In genomic region chr11:96353522-96353841, GRCm38 (mm10) we compare ENCODE assay signal across 8 mouse cellular contexts. TPM values are rescaled to one million over a fixed set of nuclear protein-coding genes. Genes with fewer than 3 reads are reported as not detected.
DNase-seq lines count a peak whose midpoint lies in the region; ATAC-seq and TF ChIP-seq lines count a peak whose summit lies in the region.

No protein-coding gene starts in this region.

- H3K9me3 ChIP-seq in midbrain, embryonic 14.5 days (ENCODE audit: control insufficient read depth, low read length): no peaks in the 10 kb centered on the region
- no peaks in the 10 kb centered on the region for H3K9me3 ChIP-seq in midbrain, embryonic 13.5 days
- H3K9me3 ChIP-seq in intestine, embryonic 15.5 days: no peaks in the 10 kb centered on the region
- no peaks in the 10 kb centered on the region for H3K9me3 ChIP-seq in stomach, embryonic 14.5 days (ENCODE audit: control insufficient read depth, low read depth, low read length)

- H3K27ac ChIP-seq in heart, adult 2 months: peak overlapping the region; percentile 75
- H3K27ac ChIP-seq in midbrain, embryonic 14.5 days (replicated peaks; ENCODE audit: low read depth, low read length): no peak overlapping the region
- no peak overlapping the region for H3K27ac ChIP-seq in midbrain, embryonic 13.5 days
- H3K27ac ChIP-seq in intestine, embryonic 15.5 days: peak overlapping the region; percentile 94
- peak overlapping the region; percentile 100 for H3K27ac ChIP-seq in stomach, embryonic 14.5 days (ENCODE audit: low read length)
- H3K27ac ChIP-seq in thymus, adult 2 months (ENCODE audit: control insufficient read depth, insufficient read depth, low read length): no peak overlapping the region

- peaks cover 9% of the 10 kb centered on the region; the same call in 1 of the 2 replicates for H3K27me3 ChIP-seq in heart, adult 2 months (ENCODE audit: control insufficient read depth, insufficient read depth, low read length)
- peaks cover 94% of the 10 kb centered on the region for H3K27me3 ChIP-seq in midbrain, embryonic 14.5 days (ENCODE audit: control insufficient read depth, insufficient read depth, low read length)
- peaks cover 96% of the 10 kb centered on the region for H3K27me3 ChIP-seq in midbrain, embryonic 13.5 days
- H3K27me3 ChIP-seq in intestine, embryonic 15.5 days (replicated peaks): no peaks in the 10 kb centered on the region; the same call in 1 of the 2 replicates
- no peaks in the 10 kb centered on the region for H3K27me3 ChIP-seq in stomach, embryonic 14.5 days (ENCODE audit: control insufficient read depth, insufficient read depth, low read length)
- H3K27me3 ChIP-seq in thymus, adult 2 months (ENCODE audit: control insufficient read depth, insufficient read depth, low read length): peaks cover 26% of the 10 kb centered on the region

- H3K9ac ChIP-seq in heart, adult 2 months (ENCODE audit: low read depth, low read length): peak overlapping the region; percentile 53
- no peak overlapping the region for H3K9ac ChIP-seq in midbrain, embryonic 14.5 days (replicated peaks; ENCODE audit: low read length)
- H3K9ac ChIP-seq in midbrain, embryonic 13.5 days (replicated peaks): no peak overlapping the region
- H3K9ac ChIP-seq in intestine, embryonic 15.5 days: peak overlapping the region; percentile 84
- H3K9ac ChIP-seq in stomach, embryonic 14.5 days (replicated peaks; ENCODE audit: low read depth, low read length): peak overlapping the region; percentile 99

- no peaks in the 10 kb centered on the region for H3K4me1 ChIP-seq in heart, adult 2 months (ENCODE audit: control insufficient read depth, insufficient read depth, low read length)
- no peaks in the 10 kb centered on the region for H3K4me1 ChIP-seq in midbrain, embryonic 14.5 days (ENCODE audit: control insufficient read depth, insufficient read depth, low read length)
- peaks cover 10% of the 10 kb centered on the region; the same call in 1 of the 2 replicates for H3K4me1 ChIP-seq in midbrain, embryonic 13.5 days (replicated peaks)
- H3K4me1 ChIP-seq in intestine, embryonic 15.5 days (replicated peaks): peaks cover 25% of the 10 kb centered on the region
- peaks cover 25% of the 10 kb centered on the region for H3K4me1 ChIP-seq in stomach, embryonic 14.5 days (ENCODE audit: control insufficient read depth, insufficient read depth, low read length)
- H3K4me1 ChIP-seq in thymus, adult 2 months (replicated peaks; ENCODE audit: control insufficient read depth, insufficient read depth, low read length): no peaks in the 10 kb centered on the region

- no peak for DNase-seq in heart, adult 2 months
- no peak for DNase-seq in heart, adult 8-10 months (ENCODE audit: low spot score)
- DNase-seq in midbrain, embryonic 14.5 days: peak; percentile 58
- DNase-seq in embryo, embryonic 9.5 days (ENCODE audit: extremely low spot score): no peak
- DNase-seq in thymus, adult 2 months: no peak

- no peak for TF ChIP-seq EP300 in heart, adult 2 months (IDR thresholded peaks at IDR 0.05; ENCODE audit: insufficient read depth, low read depth, low read length)

- no peak overlapping the region for H3K4me2 ChIP-seq in midbrain, embryonic 14.5 days (ENCODE audit: low read length)
- H3K4me2 ChIP-seq in midbrain, embryonic 13.5 days (replicated peaks): no peak overlapping the region
- H3K4me2 ChIP-seq in intestine, embryonic 15.5 days (replicated peaks): peak overlapping the region; percentile 85
- peak overlapping the region; percentile 86 for H3K4me2 ChIP-seq in stomach, embryonic 14.5 days (replicated peaks; ENCODE audit: low read depth, low read length)

- no peak for TF ChIP-seq POLR2A in heart, adult 2 months (IDR thresholded peaks at IDR 0.05; ENCODE audit: insufficient read depth, low read depth, low read length)
- TF ChIP-seq POLR2A in thymus, adult 2 months (IDR thresholded peaks at IDR 0.05; ENCODE audit: control insufficient read depth, extremely low read depth, insufficient read depth, low read length, poor library complexity): no peak

- TF ChIP-seq CTCF in heart, adult 2 months (IDR thresholded peaks at IDR 0.05): no peak
- TF ChIP-seq CTCF in thymus, adult 2 months (IDR thresholded peaks at IDR 0.05; ENCODE audit: borderline replicate concordance, control insufficient read depth, extremely low read depth, insufficient read depth, low read length, poor library complexity): no peak

- intact Hi-C loops in heart, adult 2 months (cut with DNase I): loop anchor here (2.0 to 5.0 kb wide), 2 partner anchors 39 to 54 kb away; no protein-coding TSS in a partner anchor

- 7% methylated on average over 14 of the region's 14 CpGs for WGBS in heart, adult 2 months
- under 1% methylated on average over 14 of the region's 14 CpGs for WGBS in midbrain, embryonic 14.5 days
- under 1% methylated on average over 14 of the region's 14 CpGs for WGBS in midbrain, embryonic 13.5 days
- WGBS in intestine, embryonic 15.5 days: 6% methylated on average over 14 of the region's 14 CpGs
- 3% methylated on average over 14 of the region's 14 CpGs for WGBS in stomach, embryonic 14.5 days
- 24% methylated on average over 14 of the region's 14 CpGs for WGBS in thymus, adult 2 months

- ATAC-seq in midbrain, embryonic 14.5 days (ENCODE audit: low FRiP score, low TSS enrichment): no peak
- ATAC-seq in midbrain, embryonic 13.5 days: no peak
- no peak for ATAC-seq in intestine, embryonic 15.5 days
- ATAC-seq in stomach, embryonic 14.5 days (ENCODE audit: insufficient number of reproducible peaks, insufficient read depth, low FRiP score, low read depth): no peak

- peak overlapping the region; percentile 46 for H3K4me3 ChIP-seq in heart, adult 2 months
- no peak overlapping the region for H3K4me3 ChIP-seq in midbrain, embryonic 14.5 days (replicated peaks; ENCODE audit: low read depth, low read length)
- H3K4me3 ChIP-seq in midbrain, embryonic 13.5 days (replicated peaks): no peak overlapping the region
- H3K4me3 ChIP-seq in intestine, embryonic 15.5 days (replicated peaks): peak overlapping the region; percentile 66
- H3K4me3 ChIP-seq in stomach, embryonic 14.5 days (ENCODE audit: low read depth, low read length): peak overlapping the region; percentile 79
- no peak overlapping the region for H3K4me3 ChIP-seq in thymus, adult 2 months (ENCODE audit: control insufficient read depth, insufficient read depth, low read length)

- H3K79me2 ChIP-seq in heart, adult 2 months (replicated peaks; ENCODE audit: control insufficient read depth, insufficient read depth, low read length): no peaks in the 10 kb centered on the region

- H3K36me3 ChIP-seq in heart, adult 2 months (ENCODE audit: control insufficient read depth, insufficient read depth, low read length): no peaks in the 10 kb centered on the region
- H3K36me3 ChIP-seq in midbrain, embryonic 14.5 days (ENCODE audit: control insufficient read depth, insufficient read depth, low read length): no peaks in the 10 kb centered on the region
- no peaks in the 10 kb centered on the region for H3K36me3 ChIP-seq in midbrain, embryonic 13.5 days
- H3K36me3 ChIP-seq in intestine, embryonic 15.5 days: no peaks in the 10 kb centered on the region
- H3K36me3 ChIP-seq in stomach, embryonic 14.5 days (ENCODE audit: control insufficient read depth, insufficient read depth, low read length): 0 out of 2 replicates have a peak, but pooled peaks cover 5% of the 10 kb centered on the region
- no peaks in the 10 kb centered on the region for H3K36me3 ChIP-seq in thymus, adult 2 months (ENCODE audit: control insufficient read depth, insufficient read depth, low read length)

RNA-seq across cellular contexts. Expression of gene Hoxb2, which starts 3.2 kb away (rescaled TPM):
- under 1 TPM; 0.23 to 0.68 TPM for total RNA-seq in heart, adult 2 months (2021)
- 0.91 and 1.4 TPM in 2 replicates for polyA plus RNA-seq in heart, adult 2 months (2012; rRNA removed)
- total RNA-seq in heart, adult 8-10 months (2022): under 1 TPM; 0.38 to 0.80 (median 0.64) TPM
- 0.17 TPM in 1 of 2 replicates, not detected in the other for polyA plus RNA-seq in midbrain, embryonic 14.5 days (2014; fragmentation: Nextera tagmentation; extraction: Ambion mirVana)
- polyA plus RNA-seq in midbrain, embryonic 13.5 days (2015; fragmentation: Nextera tagmentation; extraction: Ambion mirVana): 0.19 and 0.28 TPM in 2 replicates
- polyA plus RNA-seq in intestine, embryonic 15.5 days (2015; fragmentation: Nextera tagmentation; extraction: Ambion mirVana): 17.7 and 19.8 TPM in 2 replicates
- polyA plus RNA-seq in stomach, embryonic 14.5 days (2014; fragmentation: Nextera tagmentation; extraction: Ambion mirVana): 23.1 and 25.9 TPM in 2 replicates
- 1.5 and 2.2 TPM in 2 replicates for polyA plus RNA-seq in thymus, adult 2 months (2012; rRNA removed)

RNA-seq across cellular contexts. Expression of gene Hoxb1, which starts 12.1 kb away (rescaled TPM):
- total RNA-seq in heart, adult 2 months (2021): not detected
- polyA plus RNA-seq in heart, adult 2 months (2012; rRNA removed): not detected in 2 replicates
- total RNA-seq in heart, adult 8-10 months (2022): not detected
- polyA plus RNA-seq in midbrain, embryonic 14.5 days (2014; fragmentation: Nextera tagmentation; extraction: Ambion mirVana): not detected in 2 replicates
- not detected in 2 replicates for polyA plus RNA-seq in midbrain, embryonic 13.5 days (2015; fragmentation: Nextera tagmentation; extraction: Ambion mirVana)
- polyA plus RNA-seq in intestine, embryonic 15.5 days (2015; fragmentation: Nextera tagmentation; extraction: Ambion mirVana): 0.30 TPM in 1 of 2 replicates, not detected in the other
- 0.22 and 0.32 TPM in 2 replicates for polyA plus RNA-seq in stomach, embryonic 14.5 days (2014; fragmentation: Nextera tagmentation; extraction: Ambion mirVana)
- not detected in 2 replicates for polyA plus RNA-seq in thymus, adult 2 months (2012; rRNA removed)

RNA-seq across cellular contexts. Expression of gene Hoxb3, which starts 30.4 kb away (rescaled TPM):
- under 1 TPM; 0.23 to 0.30 TPM for total RNA-seq in heart, adult 2 months (2021)
- 0.64 and 0.82 TPM in 2 replicates for polyA plus RNA-seq in heart, adult 2 months (2012; rRNA removed)
- total RNA-seq in heart, adult 8-10 months (2022): under 1 TPM; 0.25 to 0.37 (median 0.30) TPM
- polyA plus RNA-seq in midbrain, embryonic 14.5 days (2014; fragmentation: Nextera tagmentation; extraction: Ambion mirVana): not detected in 2 replicates
- polyA plus RNA-seq in midbrain, embryonic 13.5 days (2015; fragmentation: Nextera tagmentation; extraction: Ambion mirVana): 0.11 TPM in 1 of 2 replicates, not detected in the other
- 1.8 and 2.7 TPM in 2 replicates for polyA plus RNA-seq in intestine, embryonic 15.5 days (2015; fragmentation: Nextera tagmentation; extraction: Ambion mirVana)
- 3.6 and 4.7 TPM in 2 replicates for polyA plus RNA-seq in stomach, embryonic 14.5 days (2014; fragmentation: Nextera tagmentation; extraction: Ambion mirVana)
- polyA plus RNA-seq in thymus, adult 2 months (2012; rRNA removed): 1.1 TPM in 2 replicates

RNA-seq across cellular contexts. Expression of gene Hoxb4, which starts 35.4 kb away (rescaled TPM):
- total RNA-seq in heart, adult 2 months (2021): under 1 TPM; 0.63 to 0.75 TPM
- polyA plus RNA-seq in heart, adult 2 months (2012; rRNA removed): 1.00 and 1.1 TPM in 2 replicates
- under 1 TPM; 0.35 to 0.63 (median 0.53) TPM for total RNA-seq in heart, adult 8-10 months (2022)
- not detected in 2 replicates for polyA plus RNA-seq in midbrain, embryonic 14.5 days (2014; fragmentation: Nextera tagmentation; extraction: Ambion mirVana)
- polyA plus RNA-seq in midbrain, embryonic 13.5 days (2015; fragmentation: Nextera tagmentation; extraction: Ambion mirVana): not detected in 2 replicates
- polyA plus RNA-seq in intestine, embryonic 15.5 days (2015; fragmentation: Nextera tagmentation; extraction: Ambion mirVana): 2.8 and 3.2 TPM in 2 replicates
- 3.5 and 3.7 TPM in 2 replicates for polyA plus RNA-seq in stomach, embryonic 14.5 days (2014; fragmentation: Nextera tagmentation; extraction: Ambion mirVana)
- 1.3 and 1.5 TPM in 2 replicates for polyA plus RNA-seq in thymus, adult 2 months (2012; rRNA removed)

RNA-seq across cellular contexts. Expression of gene Hoxb5, which starts 50.3 kb away (rescaled TPM):
- total RNA-seq in heart, adult 2 months (2021): under 1 TPM in 1 of 2 experiments, not detected in 1; 0.18 TPM
- polyA plus RNA-seq in heart, adult 2 months (2012; rRNA removed): 0.20 and 0.23 TPM in 2 replicates
- total RNA-seq in heart, adult 8-10 months (2022): under 1 TPM in 1 of 4 experiments, not detected in 3; 0.11 TPM
- not detected in 2 replicates for polyA plus RNA-seq in midbrain, embryonic 14.5 days (2014; fragmentation: Nextera tagmentation; extraction: Ambion mirVana)
- 0.08 TPM in 1 of 2 replicates, not detected in the other for polyA plus RNA-seq in midbrain, embryonic 13.5 days (2015; fragmentation: Nextera tagmentation; extraction: Ambion mirVana)
- 27.2 and 31.3 TPM in 2 replicates for polyA plus RNA-seq in intestine, embryonic 15.5 days (2015; fragmentation: Nextera tagmentation; extraction: Ambion mirVana)
- polyA plus RNA-seq in stomach, embryonic 14.5 days (2014; fragmentation: Nextera tagmentation; extraction: Ambion mirVana): 21.2 and 23.3 TPM in 2 replicates
- 0.18 and 0.22 TPM in 2 replicates for polyA plus RNA-seq in thymus, adult 2 months (2012; rRNA removed)

Comparison
In these comparisons a context has a peak if more than half of its experiments do, and no peak if none do; other contexts are left out.
1. H3K27ac ChIP-seq: peak in heart, adult 2 months (single experiment), intestine, embryonic 15.5 days (single experiment) and stomach, embryonic 14.5 days (single experiment); none in midbrain, embryonic 14.5 days (single experiment), midbrain, embryonic 13.5 days (single experiment) and thymus, adult 2 months (single experiment).
2. H3K4me3 ChIP-seq: peak in heart, adult 2 months (single experiment), intestine, embryonic 15.5 days (single experiment) and stomach, embryonic 14.5 days (single experiment); none in midbrain, embryonic 14.5 days (single experiment), midbrain, embryonic 13.5 days (single experiment) and thymus, adult 2 months (single experiment).
3. H3K9ac ChIP-seq: peak in heart, adult 2 months (single experiment), intestine, embryonic 15.5 days (single experiment) and stomach, embryonic 14.5 days (single experiment); none in midbrain, embryonic 14.5 days (single experiment) and midbrain, embryonic 13.5 days (single experiment).
4. H3K4me2 ChIP-seq: peak in intestine, embryonic 15.5 days (single experiment) and stomach, embryonic 14.5 days (single experiment); none in midbrain, embryonic 14.5 days (single experiment) and midbrain, embryonic 13.5 days (single experiment).